Mouse (Mus musculus) embryo, embryonic 11 days (tissue): ENCODE results near the gene Mcm5.

Experiments
- DNase-seq: peaks from one replicate; pipeline ENCODE4 v3.0.0-alpha.2; 2015

Mcm5 gene

DNA sequence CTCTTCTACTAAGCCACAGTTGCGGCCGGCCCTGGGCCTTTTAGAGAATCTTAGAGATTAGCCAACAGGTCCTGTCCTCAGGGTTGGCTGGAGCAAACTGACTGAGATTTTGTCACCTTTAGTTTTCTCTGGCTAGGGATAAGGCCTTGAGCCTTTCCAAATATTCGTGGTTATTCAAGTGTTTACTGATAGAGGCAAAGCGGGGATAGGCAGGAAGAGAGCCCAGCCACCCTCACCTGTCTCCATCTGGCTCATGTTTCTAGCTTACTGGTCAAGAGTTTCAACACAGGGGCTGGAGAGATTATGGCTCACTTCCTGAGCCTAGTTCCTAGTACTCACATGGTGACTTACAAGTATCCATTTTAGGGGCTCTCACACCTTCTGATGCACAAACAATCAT, 6.4 kb upstream of the Mcm5 start:
- no peak for DNase-seq

- no peak for DNase-seq
Measured at GRCm38 (mm10) chr8:75103376-75103878, 5.9 kb upstream of the Mcm5 start.

GRCm38 (mm10) chr8:75108527-75109235, 688 bp upstream of the Mcm5 start:
- peak; percentile 88 for DNase-seq

GRCm38 (mm10) chr8:75110093-75110492, 724 bp downstream of the Mcm5 start:
- DNase-seq = no peak

- DNase-seq = no peak
Measured at GRCm38 (mm10) chr8:75118505-75118904, 9.1 kb downstream of the Mcm5 start.

GRCm38 (mm10) chr8:75119287-75119686, 9.9 kb downstream of the Mcm5 start:
- no peak for DNase-seq

DNA sequence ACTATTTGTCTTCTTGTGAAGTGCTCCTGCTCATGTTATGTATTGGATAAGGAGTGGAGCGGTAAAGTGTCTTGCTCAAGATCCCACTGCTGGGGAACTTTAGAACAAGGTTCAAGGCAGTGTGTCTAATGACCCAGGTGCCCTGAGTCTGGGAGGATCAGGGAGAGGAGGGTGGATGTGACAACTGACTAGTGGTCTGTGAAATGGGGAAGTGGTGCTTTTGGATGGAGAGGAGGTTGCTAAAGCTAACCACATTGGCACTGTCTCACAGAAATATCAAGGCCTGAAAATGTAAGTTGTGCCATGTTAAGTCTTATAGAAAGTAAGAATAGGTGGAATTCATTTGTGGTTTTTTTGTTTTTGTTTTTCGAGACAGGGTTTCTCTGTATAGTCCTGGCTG, 10.4 kb downstream of the Mcm5 start:
- DNase-seq = no peak

DNA sequence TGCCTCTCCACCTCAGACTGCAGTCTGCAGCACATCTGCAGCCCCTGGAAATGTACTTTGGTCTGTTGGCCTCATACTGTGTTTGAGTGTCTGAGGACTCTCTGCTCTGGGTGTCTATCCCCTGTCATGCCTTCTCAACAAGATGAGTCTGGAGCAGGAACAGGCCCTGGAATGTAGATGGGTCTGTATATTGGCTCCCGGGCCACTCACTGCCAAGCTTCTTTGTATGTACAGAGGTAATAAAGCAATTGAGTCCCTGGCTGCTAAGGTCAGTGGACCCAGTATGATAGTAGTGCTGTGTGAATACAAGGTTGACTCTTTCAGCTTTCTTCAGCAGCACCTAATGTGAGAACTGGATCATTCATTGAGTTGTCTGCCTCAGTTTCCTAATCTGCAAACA, 18.0 kb downstream of the Mcm5 start:
- DNase-seq = no peak

DNA sequence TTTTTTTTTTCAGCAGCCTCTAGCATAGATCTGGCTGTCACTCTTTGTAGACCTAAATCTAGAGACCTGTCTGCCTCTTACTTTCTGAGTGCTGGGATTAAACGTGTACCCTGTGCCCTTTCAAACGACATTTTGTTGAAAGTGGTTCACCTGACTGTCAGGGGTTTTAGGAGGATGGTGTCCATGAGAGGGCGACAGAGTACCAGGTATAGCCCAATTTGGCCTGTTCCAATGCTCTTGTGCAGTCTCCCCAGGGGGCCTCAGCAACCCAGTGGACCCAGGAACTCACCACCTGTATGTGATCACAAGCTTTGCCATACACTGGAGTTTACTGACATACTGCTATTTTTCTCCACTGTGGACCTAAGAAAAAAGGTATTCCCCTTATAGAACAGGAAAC, 23.1 kb downstream of the Mcm5 start:
- peak; percentile 49 for DNase-seq

- DNase-seq = no peak
Measured at GRCm38 (mm10) chr8:75133399-75133798, 24.0 kb downstream of the Mcm5 start.

DNA sequence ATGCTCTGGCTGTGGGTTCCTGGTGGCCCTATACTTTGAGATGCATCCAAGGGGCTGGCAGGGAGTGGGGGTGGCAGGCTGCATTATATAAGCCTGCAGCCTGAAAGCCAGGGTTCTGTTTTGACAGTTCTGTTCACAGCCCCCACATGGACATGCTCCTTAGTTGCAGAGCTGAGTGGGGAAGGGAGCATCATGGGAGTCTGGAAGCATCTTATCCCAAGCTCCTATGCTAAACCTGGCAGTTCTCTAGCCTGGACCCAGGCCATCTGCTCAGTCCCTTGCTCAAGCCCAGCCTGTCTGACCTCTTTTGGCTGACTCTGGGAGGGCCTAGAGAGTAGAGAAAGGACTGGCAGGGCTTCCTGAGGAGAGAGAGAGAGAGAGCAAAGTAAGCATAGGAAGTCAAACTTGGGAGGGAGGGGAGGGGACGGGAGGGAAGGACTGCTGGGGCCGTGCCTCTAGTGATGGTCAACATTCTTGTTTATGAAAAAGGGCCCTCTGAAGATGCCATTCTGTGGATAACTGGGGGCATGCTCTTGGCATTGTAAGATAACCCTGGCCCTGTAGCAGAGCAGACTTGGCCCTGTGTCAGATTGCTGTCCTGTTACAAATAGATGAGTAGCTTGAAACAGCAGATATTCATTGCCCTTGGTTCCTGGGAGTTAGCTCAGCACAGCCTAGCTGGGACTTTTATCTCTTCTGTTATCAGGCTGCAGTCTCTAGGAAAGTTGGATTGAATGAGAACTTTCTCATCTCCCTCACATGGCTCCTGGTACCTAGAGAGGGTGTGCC, 25.4 kb downstream of the Mcm5 start:
- DNase-seq = no peak

GRCm38 (mm10) chr8:75135756-75136155, 26.4 kb downstream of the Mcm5 start:
- DNase-seq = no peak

- no peak for DNase-seq
Measured at GRCm38 (mm10) chr8:75136256-75136655, 26.9 kb downstream of the Mcm5 start.

GRCm38 (mm10) chr8:75137536-75137935, 28.2 kb downstream of the Mcm5 start:
- no peak for DNase-seq

- DNase-seq = no peak
Measured at GRCm38 (mm10) chr8:75150911-75151610, 41.7 kb downstream of the Mcm5 start.

- no peak for DNase-seq
Measured at GRCm38 (mm10) chr8:75151743-75152142, 42.4 kb downstream of the Mcm5 start.

GRCm38 (mm10) chr8:75152505-75153082, 43.2 kb downstream of the Mcm5 start:
- no peak for DNase-seq

- DNase-seq = no peak
Measured at GRCm38 (mm10) chr8:75154855-75155478, 45.6 kb downstream of the Mcm5 start.

- no peak for DNase-seq
Measured at GRCm38 (mm10) chr8:75155740-75156322, 46.5 kb downstream of the Mcm5 start.

DNA sequence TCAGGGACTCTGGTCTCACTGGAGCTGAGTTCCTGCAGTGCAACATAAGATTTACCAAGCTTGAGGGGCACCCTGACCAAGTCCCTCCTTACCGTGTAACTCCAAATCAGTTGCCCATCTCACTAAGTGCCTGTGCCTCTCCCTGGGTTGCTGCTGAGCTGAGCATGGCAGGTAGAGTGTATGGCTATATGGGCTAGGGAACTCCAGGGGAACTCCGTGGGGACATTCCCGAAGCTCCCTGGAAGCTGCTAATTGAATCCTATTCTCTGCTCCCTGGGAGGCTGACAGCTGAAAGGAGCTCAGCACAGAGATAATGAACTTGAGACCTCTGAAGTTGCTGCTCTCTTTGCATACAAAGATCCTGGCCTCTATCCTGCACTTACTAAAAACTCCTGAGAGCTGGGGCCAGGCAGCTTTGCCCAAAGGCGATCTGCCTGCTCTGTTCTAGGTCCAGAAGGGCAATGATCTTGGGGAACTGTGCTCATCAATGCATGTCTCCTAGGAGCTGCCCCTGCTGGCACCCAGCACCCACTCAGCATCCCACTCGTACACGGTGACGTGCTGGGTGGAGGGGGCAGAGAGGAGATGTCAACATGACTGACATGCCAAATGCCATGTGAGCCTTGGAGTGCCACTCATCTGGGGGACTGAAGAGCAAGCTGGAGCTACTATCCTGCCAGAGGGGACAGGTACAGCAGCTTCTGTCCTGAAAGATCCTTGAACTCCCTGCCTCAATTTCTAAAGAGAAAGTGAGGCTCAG, 48.3 kb downstream of the Mcm5 start:
- DNase-seq = no peak

- DNase-seq = no peak
Measured at GRCm38 (mm10) chr8:75169363-75169762, 60.0 kb downstream of the Mcm5 start.
